Mouse (Mus musculus) CD8-positive naive resting alpha-beta T cell, adult 2 months (primary cell): ENCODE results near the gene Pdgfra.

Source experiments
- DNase-seq, 2 experiments: peaks; one replicate each; pipeline ENCODE4 v3.0.0; 2022; ENCODE audit warnings: low read depth in 2 of 2, low spot score in 2 of 2

The Pdgfra gene

DNA sequence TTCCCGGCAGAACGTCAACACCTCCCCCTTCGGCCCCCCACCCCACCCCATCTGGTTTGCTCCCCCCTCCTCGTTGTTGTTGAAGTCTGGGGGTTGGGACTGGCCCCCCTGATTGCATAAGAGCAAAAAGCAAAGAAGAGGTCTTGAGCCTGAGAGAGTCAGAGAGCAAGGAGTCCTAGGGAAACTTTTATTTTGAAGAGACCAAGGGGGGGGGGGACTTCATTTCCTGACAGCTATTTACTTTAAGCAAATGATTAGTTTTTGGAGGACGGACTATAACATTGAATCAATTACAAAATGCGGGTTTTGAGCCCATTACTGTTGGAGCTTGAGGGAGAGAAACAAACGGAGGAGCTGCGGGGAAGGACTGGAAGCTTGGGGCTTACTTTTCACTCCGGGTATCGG lies at the start of gene Pdgfra:
TSS of gene Pdgfra (plus strand) at position 272 of the 405 bp plus-strand sequence.
- no peak for DNase-seq

- DNase-seq, result no peak
Measured at GRCm38 (mm10) chr5:75106511-75106910, 45.6 kb upstream of the Pdgfra start.

DNA sequence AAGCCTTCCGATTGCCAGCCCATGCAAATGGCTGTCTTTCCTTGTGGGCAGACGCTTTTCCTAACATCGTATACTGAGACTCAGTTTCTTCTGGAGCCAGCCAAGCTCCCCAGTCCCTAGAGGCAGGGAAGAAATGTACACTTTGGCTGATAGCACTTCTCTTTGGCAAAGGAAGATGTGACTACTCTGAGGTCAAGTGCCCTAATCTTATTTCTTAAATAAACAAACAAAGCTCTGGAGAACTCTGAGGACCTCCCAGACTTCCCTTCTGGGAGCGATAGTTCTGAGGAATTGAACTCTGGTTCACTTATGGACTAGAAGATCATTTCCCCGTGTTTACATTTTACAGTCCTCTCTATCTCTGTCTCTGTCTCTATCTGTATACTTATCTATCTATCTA lies 42.7 kb upstream of the Pdgfra start:
- no peak for DNase-seq

DNA sequence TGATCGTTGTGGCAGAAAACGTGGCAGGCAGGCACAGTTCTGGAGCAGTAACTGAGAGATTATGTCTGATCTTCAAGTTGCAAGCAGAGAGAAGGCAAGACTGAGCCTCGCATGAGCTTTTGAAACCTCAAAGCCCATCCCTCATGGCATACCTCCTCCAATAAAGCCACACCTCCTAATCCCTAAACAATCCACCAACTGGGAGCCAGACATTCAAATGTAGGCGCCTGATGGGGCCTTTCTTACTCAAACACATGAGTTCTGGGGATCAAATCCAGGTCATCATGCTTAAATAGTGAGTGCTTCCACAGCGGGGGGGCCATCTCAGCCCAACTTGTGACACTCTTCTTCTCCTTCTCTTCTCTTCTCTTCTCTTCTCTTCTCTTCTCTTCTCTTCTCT lies 40.3 kb upstream of the Pdgfra start:
- DNase-seq, result no peak

GRCm38 (mm10) chr5:75118840-75119239 lies 33.3 kb upstream of the Pdgfra start:
- DNase-seq, result peak in 1 of 2 experiments; percentile 6

GRCm38 (mm10) chr5:75121646-75122045 lies 30.4 kb upstream of the Pdgfra start:
- DNase-seq, result no peak

GRCm38 (mm10) chr5:75134681-75135080 lies 17.4 kb upstream of the Pdgfra start:
- DNase-seq, result no peak

GRCm38 (mm10) chr5:75143092-75143491 lies 9.0 kb upstream of the Pdgfra start:
- no peak for DNase-seq

DNA sequence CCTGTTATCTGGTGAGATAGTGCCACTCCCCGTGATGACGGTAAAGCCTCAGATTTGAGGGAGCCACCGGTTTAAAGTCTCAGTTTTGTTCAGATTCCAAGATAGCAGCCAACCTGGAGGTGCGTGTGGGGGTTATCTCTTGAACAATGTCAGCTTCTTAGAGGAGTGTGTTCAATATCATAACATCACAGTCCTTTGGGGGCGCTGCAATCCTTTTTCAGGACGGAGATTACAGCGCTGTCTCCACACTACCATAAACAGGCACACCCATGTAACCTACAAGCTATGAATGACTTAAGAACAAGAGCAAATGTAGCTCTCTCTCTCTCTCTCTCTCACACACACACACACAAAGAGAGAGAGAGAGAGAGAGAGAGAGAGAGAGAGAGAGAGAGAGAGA lies 8.3 kb upstream of the Pdgfra start:
- no peak for DNase-seq

GRCm38 (mm10) chr5:75145341-75145740 lies 6.8 kb upstream of the Pdgfra start:
- DNase-seq, result no peak

DNA sequence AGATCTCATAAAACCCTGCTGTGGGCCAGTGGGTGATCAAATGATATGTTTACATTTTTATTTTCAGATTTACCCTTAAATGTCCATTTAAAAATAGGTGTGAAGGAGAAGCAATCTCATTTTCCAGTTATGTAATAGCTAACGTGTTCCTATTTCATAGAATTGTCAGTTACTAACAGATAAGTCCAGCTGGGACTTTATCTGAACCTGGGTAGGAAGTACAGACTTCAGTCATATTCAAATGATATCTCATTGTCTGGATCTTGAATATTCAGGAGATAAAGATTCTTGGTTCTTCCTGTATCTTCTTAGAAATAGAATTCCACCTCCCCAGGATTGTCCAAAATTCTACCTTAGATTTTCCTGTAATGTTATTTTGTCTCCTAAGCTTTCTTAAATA lies 5.6 kb upstream of the Pdgfra start:
- no peak for DNase-seq

- no peak for DNase-seq
Measured at GRCm38 (mm10) chr5:75148343-75149127, 3.6 kb upstream of the Pdgfra start.

GRCm38 (mm10) chr5:75149380-75149779 lies 2.7 kb upstream of the Pdgfra start:
- DNase-seq, result no peak

GRCm38 (mm10) chr5:75149880-75150279 lies 2.2 kb upstream of the Pdgfra start:
- DNase-seq, result no peak

DNA sequence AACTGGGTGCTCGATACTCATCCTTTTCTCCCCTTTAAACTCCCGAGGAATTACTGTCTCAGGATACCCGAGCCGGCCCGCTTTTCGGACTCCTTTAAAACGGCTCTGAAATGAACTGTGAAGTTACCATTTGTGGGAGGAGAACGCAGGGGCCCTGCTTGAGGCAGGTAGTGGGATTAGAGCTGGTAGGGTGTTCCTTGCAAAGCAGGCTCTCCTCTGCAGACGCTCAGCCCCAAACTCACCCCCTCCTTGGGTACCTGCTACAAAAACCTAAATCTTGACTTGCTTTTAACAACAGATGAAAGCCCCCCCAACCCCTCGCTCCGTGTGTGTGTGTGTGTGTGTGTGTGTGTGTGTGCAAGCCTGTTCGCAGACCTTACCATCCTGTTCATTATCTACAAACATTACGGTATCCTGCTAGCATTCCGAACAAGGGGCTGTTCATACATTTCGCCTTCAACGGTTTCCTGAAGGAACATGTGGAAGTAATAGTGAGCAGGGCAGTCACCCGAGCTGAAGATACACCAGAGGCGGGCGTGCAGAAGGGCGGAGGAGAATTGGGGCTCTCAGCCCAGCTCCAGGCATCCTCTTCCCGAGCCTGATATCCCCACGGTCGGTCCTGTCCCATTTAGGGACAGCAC lies 1.6 kb upstream of the Pdgfra start:
- no peak for DNase-seq

GRCm38 (mm10) chr5:75151146-75151900 lies 769 bp upstream of the Pdgfra start:
- DNase-seq, result no peak

DNA sequence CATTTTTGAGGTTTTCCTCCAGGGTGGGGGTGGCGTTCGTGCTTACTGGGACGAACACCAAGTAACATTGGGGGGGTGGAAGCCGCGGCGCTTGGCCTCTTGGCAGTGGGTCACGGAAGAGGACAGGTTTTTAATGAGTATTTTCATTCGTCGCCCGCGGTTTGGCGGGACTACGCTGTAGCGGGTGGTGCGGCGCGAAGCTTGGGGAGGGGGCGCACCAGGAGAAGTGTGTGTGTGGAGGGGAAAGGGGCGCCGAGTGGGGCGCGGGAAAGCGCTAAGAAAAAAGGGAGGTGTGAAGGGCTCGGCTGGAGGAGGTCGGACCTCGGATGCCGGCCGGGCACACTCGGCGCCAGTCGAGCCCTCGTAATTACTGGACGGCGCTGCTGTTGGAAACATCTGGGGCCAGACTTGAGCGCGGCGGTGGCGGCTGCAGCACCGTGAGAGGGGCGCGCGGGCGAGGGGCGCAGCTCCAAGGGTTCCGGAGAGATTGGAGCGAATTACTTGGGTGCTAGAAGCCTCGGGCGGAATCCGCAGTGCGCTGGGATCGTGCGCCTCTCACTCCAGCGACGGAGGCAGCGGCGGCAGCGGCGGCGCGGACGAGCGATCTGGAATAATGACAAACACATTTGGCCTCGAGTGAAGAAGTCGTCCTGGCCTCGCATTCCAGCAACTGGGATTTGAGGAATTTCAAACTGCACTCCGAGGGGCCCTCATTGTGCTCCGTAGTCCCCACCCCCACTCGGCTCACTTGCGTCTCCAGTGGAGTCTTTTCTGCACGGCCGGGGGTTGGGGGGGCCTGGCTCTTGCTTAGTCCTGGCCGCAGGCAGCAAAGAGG lies 916 bp downstream of the Pdgfra start:
- DNase-seq, result no peak

DNA sequence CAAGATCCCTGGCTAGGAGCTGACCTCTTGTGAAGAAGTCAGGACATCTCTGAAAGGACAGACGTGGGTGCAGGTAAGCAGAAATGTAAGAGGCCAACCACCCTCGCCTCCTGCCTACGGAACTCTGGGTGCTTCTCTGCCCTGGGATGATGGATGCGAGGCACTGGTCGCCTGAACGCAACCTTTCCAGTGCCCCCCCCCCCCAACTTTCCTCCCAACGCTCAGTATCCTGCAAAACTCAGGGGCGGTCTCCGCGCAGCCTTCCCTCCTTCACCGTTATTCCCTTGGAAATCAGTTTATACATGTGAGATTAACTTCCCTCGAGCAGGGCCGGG lies 1.5 kb downstream of the Pdgfra start:
- DNase-seq, result no peak

GRCm38 (mm10) chr5:75153961-75154620 lies 2.0 kb downstream of the Pdgfra start:
- DNase-seq, result no peak

GRCm38 (mm10) chr5:75154621-75155235 lies 2.6 kb downstream of the Pdgfra start:
- DNase-seq, result no peak
